Mouse (Mus musculus) E14TG2a.4 (cell line): ENCODE data around the gene Nucb1.
A peak's percentile ranks its signal among the peaks of the same experiment; 100 is the strongest.

Source experiments
- H3K27me3 ChIP-seq: 2 replicates; pipeline ENCODE4 v1.6.1; 2014; ENCODE audit warnings: low read length, control low read depth; ENCODE audit not compliant: insufficient read depth
- H3K36me3 ChIP-seq: 2 replicates; pipeline ENCODE4 v1.6.1; 2014; ENCODE audit warnings: low read length, control low read depth; ENCODE audit not compliant: insufficient read depth
- H3K4me1 ChIP-seq: replicated peaks from 2 replicates; pipeline ENCODE4 v1.6.1; 2014; ENCODE audit warnings: low read depth, low read length, control low read depth
- H3K4me3 ChIP-seq: replicated peaks from 2 replicates; pipeline ENCODE4 v1.5.1; 2014; ENCODE audit warnings: mild to moderate bottlenecking, low read length
- H3K9me3 ChIP-seq: 2 replicates; pipeline ENCODE4 v1.6.1; 2014; ENCODE audit warnings: low read length, control low read depth
- CTCF ChIP-seq: conservative IDR thresholded peaks from 2 replicates; pipeline ENCODE4 v1.5.1; 2014; ENCODE audit warnings: low read length
- NANOG ChIP-seq: IDR thresholded peaks from 2 replicates; pipeline ENCODE4 v1.6.1; 2014; ENCODE audit warnings: borderline replicate concordance, low read length, mixed read lengths
- POU5F1 ChIP-seq: IDR thresholded peaks from 2 replicates; pipeline ENCODE4 v1.6.1; 2014; ENCODE audit warnings: low read length, borderline replicate concordance

Gene Nucb1

GRCm38 (mm10) chr7:45509912-45510787 lies at the start of gene Nucb1:
Gene Nucb1 (minus strand): TSS chr7:45510406.
- Histone ChIP-seq H3K4me3 (peak within 1 kb of the TSS; percentile 89), H3K9me3 (no peaks in the 10 kb centered on the region), H3K27me3 (no peaks in the 10 kb centered on the region), H3K36me3 (peaks cover 36% of the 10 kb centered on the region), H3K4me1 (peaks cover 42% of the 10 kb centered on the region)
- TF ChIP-seq CTCF (no peak), POU5F1 (no peak), NANOG (no peak)

- TF ChIP-seq NANOG: no peak
- no peak for TF ChIP-seq POU5F1
- TF ChIP-seq CTCF: no peak
- Histone ChIP-seq H3K4me3 (peak overlapping the region; percentile 75), H3K9me3 (no peaks in the 10 kb centered on the region), H3K36me3 (peaks cover 48% of the 10 kb centered on the region), H3K27me3 (no peaks in the 10 kb centered on the region), H3K4me1 (peaks cover 70% of the 10 kb centered on the region)
Measured at GRCm38 (mm10) chr7:45558907-45559306, 48.7 kb upstream of the Nucb1 start.

GRCm38 (mm10) chr7:45555787-45556186 lies 45.6 kb upstream of the Nucb1 start:
- Histone ChIP-seq H3K27me3 (no peaks in the 10 kb centered on the region), H3K9me3 (no peaks in the 10 kb centered on the region), H3K4me3 (peak overlapping the region; percentile 74), H3K4me1 (peaks cover 67% of the 10 kb centered on the region), H3K36me3 (peaks cover 25% of the 10 kb centered on the region)
- TF ChIP-seq CTCF: peak; percentile 77
- no peak for TF ChIP-seq POU5F1
- TF ChIP-seq NANOG: no peak

- H3K9me3 ChIP-seq: no peaks in the 10 kb centered on the region
- TF ChIP-seq CTCF: no peak
- no peak for TF ChIP-seq NANOG
- TF ChIP-seq POU5F1: no peak
- peak within 1 kb of the TSS; percentile 74 for H3K4me3 ChIP-seq
- peaks cover 72% of the 10 kb centered on the region for H3K4me1 ChIP-seq
- peaks cover 18% of the 10 kb centered on the region for H3K36me3 ChIP-seq
- H3K27me3 ChIP-seq: no peaks in the 10 kb centered on the region
Measured at GRCm38 (mm10) chr7:45554744-45555143, 44.5 kb upstream of the Nucb1 start, which contains the start of gene Hsd17b14. Gene Hsd17b14 (plus strand): TSS chr7:45554893.

GRCm38 (mm10) chr7:45553990-45554389 lies 43.8 kb upstream of the Nucb1 start:
- Histone ChIP-seq H3K27me3 (no peaks in the 10 kb centered on the region), H3K4me1 (peaks cover 80% of the 10 kb centered on the region), H3K36me3 (peaks cover 18% of the 10 kb centered on the region), H3K4me3 (peak overlapping the region; percentile 55), H3K9me3 (no peaks in the 10 kb centered on the region)
- TF ChIP-seq CTCF (no peak), POU5F1 (no peak)

- peaks cover 81% of the 10 kb centered on the region for H3K4me1 ChIP-seq
- TF ChIP-seq POU5F1: no peak
- TF ChIP-seq CTCF: no peak
- TF ChIP-seq NANOG: no peak
Measured at GRCm38 (mm10) chr7:45553519-45553918, 43.3 kb upstream of the Nucb1 start.

GRCm38 (mm10) chr7:45551512-45551883 lies 41.3 kb upstream of the Nucb1 start:
- no peak for TF ChIP-seq CTCF
- peak; percentile 67 for TF ChIP-seq NANOG
- TF ChIP-seq POU5F1: peak; percentile 89
- H3K36me3 ChIP-seq: peaks cover 6% of the 10 kb centered on the region
- H3K4me3 ChIP-seq: no peak overlapping the region
- H3K27me3 ChIP-seq: no peaks in the 10 kb centered on the region
- H3K4me1 ChIP-seq: peaks cover 71% of the 10 kb centered on the region
- H3K9me3 ChIP-seq: no peaks in the 10 kb centered on the region

More at GRCm38 (mm10) chr7:45553519-45553918, 43.3 kb upstream of the Nucb1 start:
- Histone ChIP-seq H3K27me3 (no peaks in the 10 kb centered on the region), H3K9me3 (no peaks in the 10 kb centered on the region), H3K4me3 (peak overlapping the region; percentile 55), H3K36me3 (peaks cover 17% of the 10 kb centered on the region)

GRCm38 (mm10) chr7:45550821-45551511 lies 40.8 kb upstream of the Nucb1 start:
- Histone ChIP-seq H3K9me3 (no peaks in the 10 kb centered on the region), H3K27me3 (no peaks in the 10 kb centered on the region), H3K4me1 (peaks cover 71% of the 10 kb centered on the region), H3K4me3 (peak overlapping the region; percentile 74), H3K36me3 (peaks cover under 1% of the 10 kb centered on the region)
- no peak for TF ChIP-seq POU5F1
- TF ChIP-seq CTCF: no peak
- TF ChIP-seq NANOG: no peak
